Mouse (Mus musculus): ENCODE results near the gene Jsrp1.
A peak's percentile ranks its signal among the peaks of the same experiment; 100 is the strongest.

The Jsrp1 gene

GRCm38 (mm10) chr10:80808985-80809632 lies 4.2 kb downstream of the Jsrp1 start:
- DNase-seq (ENCODE audit: low spot score): peak; percentile 39

GRCm38 (mm10) chr10:80808099-80808984 lies 5.0 kb downstream of the Jsrp1 start:
- DNase-seq (ENCODE audit: low spot score): peak; percentile 32

GRCm38 (mm10) chr10:80807057-80807627 lies 6.2 kb downstream of the Jsrp1 start:
- DNase-seq (ENCODE audit: low spot score): peak; percentile 80

DNA sequence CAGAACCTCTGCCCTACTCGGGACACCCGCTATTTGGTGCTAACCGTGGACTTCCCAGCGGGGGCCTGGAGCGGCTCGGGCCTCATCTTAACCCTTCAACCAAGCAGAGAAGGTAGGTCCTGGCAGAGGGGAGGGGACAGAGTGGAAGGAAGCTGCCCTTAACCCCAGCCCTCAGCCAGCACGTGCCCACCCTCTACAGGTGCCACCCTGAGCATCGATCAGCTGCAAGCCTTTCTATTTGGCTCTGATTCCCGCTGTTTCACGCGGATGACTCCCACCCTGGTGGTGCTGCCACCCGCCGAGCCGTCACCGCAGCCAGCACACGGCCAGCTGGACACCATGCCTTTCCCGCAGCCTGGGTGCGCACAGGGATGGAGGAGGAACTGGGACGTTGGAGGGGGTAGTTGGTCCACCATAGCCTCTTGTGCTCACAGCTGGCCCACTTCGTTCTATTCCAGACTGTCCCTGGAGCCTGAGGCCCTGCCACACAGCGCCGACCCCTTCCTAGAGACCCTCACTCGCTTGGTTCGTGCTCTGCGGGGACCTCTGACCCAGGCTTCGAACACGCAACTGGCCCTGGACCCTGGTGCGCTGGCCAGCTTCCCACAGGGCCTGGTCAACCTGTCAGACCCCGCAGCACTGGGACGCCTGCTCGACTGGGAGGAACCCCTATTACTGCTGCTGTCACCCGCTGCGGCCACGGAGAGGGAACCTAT lies 6.8 kb downstream of the Jsrp1 start:
- no peak for DNase-seq (ENCODE audit: low spot score)

- DNase-seq (ENCODE audit: low spot score): peak; percentile 78
Measured at GRCm38 (mm10) chr10:80805925-80806324, 7.4 kb downstream of the Jsrp1 start.

- no peak for DNase-seq (ENCODE audit: low spot score)
Measured at GRCm38 (mm10) chr10:80805322-80805721, 8.0 kb downstream of the Jsrp1 start.

DNA sequence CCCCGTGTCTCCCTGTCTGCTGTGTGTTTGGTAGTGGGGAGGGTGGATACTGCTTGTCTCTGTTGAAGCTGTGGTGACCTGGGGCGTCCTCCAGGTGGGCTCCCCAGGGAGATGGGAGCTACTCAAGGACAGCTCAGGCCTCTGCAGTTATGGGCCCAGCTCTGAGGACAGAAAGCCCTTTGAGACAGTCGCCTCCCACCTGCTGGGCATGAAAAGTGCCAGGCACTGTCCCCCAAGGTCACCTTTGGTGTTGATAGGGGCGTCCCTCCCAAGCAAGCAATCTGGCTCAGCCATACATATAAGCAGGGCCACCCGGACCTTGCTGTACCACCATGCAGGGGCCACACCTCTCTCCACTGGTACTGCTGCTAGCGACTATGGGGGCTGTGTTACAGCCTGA lies 8.4 kb downstream of the Jsrp1 start, which contains the start of gene Amh:
Gene Amh (plus strand): TSS at position 328 of the 400 bp plus-strand sequence.
- no peak for DNase-seq (ENCODE audit: low spot score)

DNA sequence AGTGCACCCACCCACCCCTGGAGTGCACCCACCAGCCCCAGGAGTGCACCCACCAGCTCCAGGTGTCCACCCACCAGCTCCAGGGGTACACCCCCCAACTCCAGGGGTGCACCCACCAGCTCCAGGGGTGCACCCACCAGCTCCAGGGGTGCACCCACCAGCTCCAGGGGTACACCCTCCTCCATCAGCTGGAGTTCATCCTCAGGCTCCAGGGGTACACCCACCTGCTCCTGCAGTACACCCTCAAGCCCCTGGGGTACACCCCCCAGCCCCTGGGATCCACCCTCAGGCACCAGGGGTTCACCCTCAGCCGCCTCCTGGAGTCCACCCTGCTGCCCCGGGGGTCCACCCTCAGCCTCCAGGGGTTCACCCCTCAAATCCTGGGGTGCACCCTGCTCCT lies 9.0 kb downstream of the Jsrp1 start:
- no peak for DNase-seq (ENCODE audit: low spot score)

DNA sequence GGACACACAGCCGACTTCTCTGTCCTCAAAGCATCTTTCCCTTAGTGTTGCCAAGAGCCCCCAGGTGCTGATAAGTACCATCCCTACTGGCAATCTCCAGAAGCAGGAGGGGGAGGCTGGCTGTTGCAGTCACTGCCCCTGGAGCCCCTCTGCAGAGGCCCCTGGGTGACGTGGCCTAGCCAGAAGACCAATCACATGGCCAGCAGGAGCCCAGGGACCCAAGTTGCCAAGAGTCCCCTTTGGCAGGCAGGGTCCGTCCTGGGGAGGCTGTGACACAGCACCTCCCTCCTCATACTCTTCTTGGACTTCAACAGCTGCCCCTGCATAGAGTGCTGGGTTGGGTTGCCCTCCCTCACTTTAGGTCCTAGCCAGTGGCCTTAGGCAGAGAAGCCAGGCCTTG lies 10.3 kb downstream of the Jsrp1 start:
- no peak for DNase-seq (ENCODE audit: low spot score)

GRCm38 (mm10) chr10:80802204-80802912 lies 10.9 kb downstream of the Jsrp1 start:
- no peak for DNase-seq (ENCODE audit: low spot score)

GRCm38 (mm10) chr10:80799070-80799566 lies 14.2 kb downstream of the Jsrp1 start:
- no peak for DNase-seq (ENCODE audit: low spot score)

GRCm38 (mm10) chr10:80798150-80799006 lies 14.9 kb downstream of the Jsrp1 start, which contains the start of the genes Sf3a2 and Plekhj1:
Gene Sf3a2 (plus strand): TSS chr10:80798198.
Gene Plekhj1 (minus strand): TSS chr10:80798626.
- DNase-seq (ENCODE audit: low spot score): peak; percentile 97

DNA sequence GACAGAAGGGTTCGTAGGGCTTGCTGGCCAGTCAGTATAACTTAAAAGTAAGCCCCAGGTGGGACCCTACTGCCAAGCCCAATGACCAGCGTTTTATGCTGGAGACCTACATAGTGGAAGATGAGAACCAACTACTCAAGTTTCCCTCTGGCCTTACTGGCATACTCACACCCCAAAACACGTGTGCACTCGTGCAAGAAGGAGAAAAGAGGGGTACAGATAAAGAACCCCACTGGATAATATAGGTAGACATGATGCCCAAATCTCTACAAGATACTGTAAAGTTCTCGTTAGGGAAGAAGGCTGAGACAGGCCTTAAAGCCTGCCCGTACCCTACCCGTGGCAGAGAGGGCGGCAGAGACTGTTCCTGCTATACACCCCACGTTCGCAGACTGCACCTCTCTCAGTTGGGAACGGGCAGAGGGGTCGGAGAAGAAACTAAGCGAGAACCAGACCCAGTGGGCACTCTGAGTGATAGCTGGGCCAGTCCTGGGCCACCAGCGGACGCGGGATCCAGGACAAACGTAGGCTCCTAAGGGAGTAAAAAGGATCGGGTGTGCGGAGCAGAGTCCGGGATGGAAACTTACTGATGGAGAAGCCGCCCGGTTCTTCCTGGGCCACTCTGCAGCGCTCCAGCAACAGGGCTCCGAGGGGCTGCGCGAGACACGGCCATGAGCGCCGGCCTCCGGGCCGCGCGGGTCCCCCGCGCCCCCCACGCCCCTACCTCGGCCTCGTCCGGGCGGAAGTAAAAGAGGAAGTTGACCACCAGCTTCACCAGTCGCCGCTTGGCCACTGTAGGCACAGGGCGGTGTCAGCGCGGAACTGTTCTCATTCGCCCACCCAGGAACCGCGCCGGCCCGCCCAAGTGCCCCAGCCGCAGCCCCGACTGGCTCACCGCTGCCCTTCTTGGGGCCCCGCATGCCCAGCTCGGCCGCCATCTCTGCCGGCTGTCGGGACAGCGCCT lies 15.8 kb downstream of the Jsrp1 start:
- DNase-seq (ENCODE audit: low spot score): peak; percentile 21

DNA sequence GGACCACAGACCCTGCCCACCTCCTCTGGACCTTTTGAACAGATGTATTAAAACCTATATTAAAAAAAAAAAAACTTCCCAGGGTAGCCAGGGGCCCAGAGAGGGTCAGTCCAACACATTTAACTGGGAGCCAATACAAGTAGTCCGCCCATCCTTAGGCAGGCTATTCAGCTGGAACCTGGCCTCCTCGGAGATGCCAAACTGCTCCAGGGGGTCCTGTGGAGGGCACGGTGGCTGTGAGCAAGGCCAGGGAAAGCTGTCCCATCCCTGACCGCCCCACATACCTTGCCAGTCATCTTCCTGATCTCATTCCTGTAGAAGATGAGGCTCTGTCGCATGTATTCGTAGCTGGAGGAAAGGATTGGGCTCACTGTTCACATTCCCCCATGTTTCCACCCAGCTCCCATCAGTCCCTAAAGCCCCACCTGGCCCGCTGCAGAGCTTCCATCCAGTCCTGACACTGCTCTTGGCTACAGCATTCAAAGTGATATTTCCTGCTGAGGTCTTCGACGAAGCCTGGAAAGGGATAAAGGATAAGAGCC lies 16.9 kb downstream of the Jsrp1 start:
- no peak for DNase-seq (ENCODE audit: low spot score)

- no peak for DNase-seq (ENCODE audit: low spot score)
Measured at GRCm38 (mm10) chr10:80794750-80795149, 18.5 kb downstream of the Jsrp1 start.

- no peak for DNase-seq (ENCODE audit: low spot score)
Measured at GRCm38 (mm10) chr10:80793803-80794202, 19.5 kb downstream of the Jsrp1 start.

- no peak for DNase-seq (ENCODE audit: low spot score)
Measured at GRCm38 (mm10) chr10:80793033-80793784, 20.1 kb downstream of the Jsrp1 start.
